Mouse (Mus musculus) heart, postnatal 10 days (tissue): Measurements from ENCODE around the gene Bsn. TPM values are rescaled to one million over a fixed set of nuclear protein-coding genes. Genes with fewer than 3 reads are reported as not detected.
A peak's percentile ranks its signal among the peaks of the same experiment; 100 is the strongest.

Experiments
- DNase-seq, 2 experiments: peaks; one replicate each; pipeline ENCODE4 v3.0.0; 2021
- intact Hi-C: fragments of 180-260 bp; cut with DNase I; formaldehyde crosslinking; loops from one replicate; pipeline ENCODE4 v1.15.1; 2025
- total RNA-seq, 2 experiments: library from RNA; stranded (reverse); gene quantifications; 2 replicates each; pipeline ENCODE4 v1.2.3; 2021

The Bsn gene
- total RNA-seq, 2 experiments from 2014 or later, result 0.05 to 0.07 TPM

DNA sequence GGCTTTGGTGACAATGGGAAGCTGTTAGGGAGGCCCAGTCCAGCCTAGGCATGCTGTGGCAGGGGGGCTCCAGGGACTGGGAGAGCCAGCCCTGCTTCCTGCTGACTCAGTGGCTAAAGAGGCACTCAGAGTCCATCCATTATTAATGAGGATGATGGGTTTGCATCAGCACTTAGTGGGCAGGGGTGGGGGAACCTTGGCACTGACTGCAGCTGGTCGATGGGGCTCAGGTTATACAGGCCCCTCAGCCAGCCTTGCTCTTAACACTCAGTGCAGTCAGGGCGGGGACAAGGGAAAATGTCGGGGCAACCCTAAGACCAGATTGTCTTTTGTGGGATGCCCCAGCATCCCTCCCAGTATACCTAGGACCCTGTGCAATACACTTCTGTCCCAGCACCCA, 128.0 kb downstream of the Bsn start:
- intact Hi-C loops, result no loop called here

DNA sequence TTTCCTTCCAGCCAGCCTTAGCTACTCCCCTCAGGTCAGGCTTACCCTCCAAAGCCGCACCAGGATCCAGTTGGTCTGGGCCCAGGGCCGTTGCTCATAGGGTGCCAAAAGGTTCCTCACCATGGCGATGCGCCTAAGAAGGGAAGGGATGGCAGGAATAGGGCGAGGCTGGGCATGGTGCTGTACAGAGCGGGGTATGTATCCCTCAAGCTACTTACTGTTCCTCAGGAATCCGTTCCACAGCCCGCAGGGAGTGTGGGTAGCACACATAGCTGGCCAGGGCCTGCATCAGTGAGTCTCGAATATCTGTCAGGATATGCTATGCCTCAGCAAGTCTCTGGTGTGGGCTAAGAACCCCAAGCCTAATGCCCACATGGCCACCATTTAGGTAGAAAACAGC, 131.9 kb downstream of the Bsn start:
- intact Hi-C loops, result no loop called here
- no peak for DNase-seq

More for the DNA sequence above, 128.0 kb downstream of the Bsn start:
- DNase-seq, result no peak

GRCm38 (mm10) chr9:108057262-108057562, 133.0 kb downstream of the Bsn start:
- peak; percentile 71 to 76 for DNase-seq
- intact Hi-C loops, result no loop called here

GRCm38 (mm10) chr9:108056361-108057261, 133.6 kb downstream of the Bsn start:
- no peak for DNase-seq
- intact Hi-C loops, result no loop called here

DNA sequence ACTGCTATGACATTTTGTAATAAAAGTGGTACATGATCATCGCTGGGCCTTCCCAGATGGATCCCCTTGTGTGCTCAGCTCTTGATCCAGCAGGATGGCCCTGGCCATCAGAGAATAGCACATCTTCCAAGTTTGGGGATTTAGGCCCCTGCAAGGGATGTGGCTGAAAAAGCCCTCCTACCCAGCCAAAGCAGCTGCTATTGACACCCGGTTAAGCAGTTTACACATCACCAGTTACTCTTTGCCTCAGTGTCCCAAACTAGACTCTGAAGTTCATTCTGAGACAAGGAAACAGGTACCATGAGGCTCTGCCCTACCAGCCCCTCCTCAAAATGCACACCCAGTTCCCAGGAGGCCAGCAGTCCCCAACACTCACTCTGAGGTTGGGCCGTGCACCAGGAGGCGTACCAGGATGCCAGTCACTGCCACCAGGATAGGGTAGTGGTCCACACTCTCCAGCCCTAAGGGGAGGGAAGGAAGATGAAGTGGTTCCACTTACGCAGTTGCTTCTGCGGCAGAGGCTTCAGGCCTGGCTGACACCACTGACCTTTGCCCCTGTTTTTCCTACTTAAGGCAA, 134.4 kb downstream of the Bsn start:
- intact Hi-C loops, result no loop called here
- DNase-seq, result no peak

DNA sequence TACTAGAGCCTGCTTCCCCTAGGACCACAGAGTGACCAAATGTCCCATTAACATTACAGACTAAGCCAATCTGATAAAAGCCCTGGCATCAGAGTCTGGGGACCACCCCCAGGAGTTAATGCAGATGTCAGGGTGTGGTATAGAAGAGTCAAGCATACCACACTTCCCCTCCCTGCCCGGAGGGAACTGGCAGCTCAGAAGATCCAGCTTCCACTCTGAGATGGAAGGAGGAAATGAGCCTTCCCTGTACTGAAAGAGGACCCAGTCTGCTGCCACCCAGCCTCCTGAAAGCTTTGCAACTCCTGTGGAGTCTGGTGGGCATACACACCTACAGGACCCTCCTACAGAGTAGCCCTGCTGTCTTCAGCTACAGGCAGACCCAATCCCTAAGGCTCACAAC, 135.1 kb downstream of the Bsn start:
- intact Hi-C loops, result no loop called here
- DNase-seq, result no peak

DNA sequence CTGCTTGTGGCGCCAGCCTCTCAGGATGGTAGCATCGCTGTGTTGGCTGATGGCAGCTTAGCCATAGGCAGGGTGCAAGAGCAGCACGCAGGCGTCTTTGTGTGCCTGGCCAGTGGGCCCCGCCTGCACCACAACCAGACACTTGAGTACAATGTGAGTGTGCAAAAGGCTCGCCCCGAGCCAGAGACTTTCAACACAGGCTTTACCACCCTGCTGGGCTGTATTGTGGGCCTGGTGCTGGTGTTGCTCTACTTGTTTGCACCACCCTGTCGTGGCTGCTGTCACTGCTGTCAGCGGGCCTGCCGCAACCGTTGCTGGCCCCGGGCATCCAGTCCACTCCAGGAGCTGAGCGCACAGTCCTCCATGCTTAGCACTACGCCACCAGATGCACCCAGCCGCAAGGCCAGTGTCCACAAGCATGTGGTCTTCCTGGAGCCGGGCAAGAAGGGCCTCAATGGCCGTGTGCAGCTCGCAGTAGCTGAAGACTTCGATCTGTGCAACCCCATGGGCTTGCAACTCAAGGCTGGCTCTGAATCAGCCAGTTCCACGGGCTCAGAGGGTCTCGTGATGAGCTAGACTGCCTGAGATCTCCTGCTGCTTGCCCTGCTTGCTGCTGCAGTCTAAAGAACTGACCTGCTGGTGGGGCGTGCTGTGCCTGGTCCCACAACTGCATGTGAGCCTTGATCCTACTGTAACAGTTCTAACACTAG, 135.7 kb downstream of the Bsn start:
- DNase-seq, result no peak
- intact Hi-C loops, result loop anchor here (5.0 kb wide), 1 partner anchor 67 kb away; the partner anchor contains the start of gene Inka1

- no peak for DNase-seq
These were observed 136.4 kb downstream of the Bsn start for GRCm38 (mm10) chr9:108053665-108054225.

DNA sequence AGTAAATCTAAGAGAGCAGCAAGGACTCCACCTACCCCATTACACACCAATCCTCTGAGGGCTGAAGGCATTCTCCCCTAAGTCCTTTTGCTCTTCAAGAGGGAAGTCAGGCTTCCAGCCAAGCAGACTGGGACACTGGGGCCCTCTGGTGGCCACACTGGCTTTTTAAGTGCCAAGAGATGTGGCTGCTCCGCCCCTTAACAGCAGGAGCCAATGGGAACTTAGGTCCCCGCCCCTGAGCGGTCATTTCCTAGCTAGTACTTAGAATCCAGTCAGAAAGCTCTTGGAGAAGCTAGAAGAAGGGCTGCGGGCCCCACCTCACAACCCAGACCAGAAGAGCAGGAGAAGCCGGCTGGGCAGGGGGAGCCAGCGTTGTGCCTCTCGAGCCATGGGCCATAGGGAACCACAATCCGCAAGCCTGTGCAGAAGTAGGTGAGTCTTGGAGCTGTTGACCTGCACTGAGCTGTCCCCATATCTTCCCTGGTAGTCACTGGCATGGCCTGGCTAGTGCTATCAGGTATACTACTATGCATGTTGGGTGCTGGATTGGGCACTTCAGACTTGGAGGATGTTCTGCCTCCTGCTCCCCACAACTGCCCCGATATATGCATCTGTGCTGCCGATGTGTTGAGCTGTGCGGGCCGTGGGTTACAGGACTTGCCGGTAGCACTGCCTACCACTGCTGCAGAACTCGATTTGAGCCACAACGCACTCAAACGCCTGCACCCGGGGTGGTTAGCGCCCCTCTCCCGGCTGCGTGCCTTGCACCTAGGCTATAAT, 137.1 kb downstream of the Bsn start, which contains the start of gene Amigo3:
Gene Amigo3, plus strand, starts transcription at position 275 of the 780 bp plus-strand sequence.
- intact Hi-C loops, result loop anchor here (2.0 to 5.0 kb wide), 2 partner anchors 66 to 148 kb away; partner anchors contain the start of gene Inka1
- peak; percentile 99 for DNase-seq

More at GRCm38 (mm10) chr9:108053665-108054225, 136.4 kb downstream of the Bsn start:
- intact Hi-C loops, result loop anchor here (2.0 to 5.0 kb wide), 2 partner anchors 66 to 149 kb away; partner anchors contain the start of gene Inka1

- intact Hi-C loops, result loop anchor here (2.0 to 5.0 kb wide), 2 partner anchors 65 to 148 kb away; partner anchors contain the start of gene Inka1
- no peak for DNase-seq
These were observed 137.8 kb downstream of the Bsn start for GRCm38 (mm10) chr9:108052411-108052810.

- intact Hi-C loops, result loop anchor here (2.0 to 5.0 kb wide), 2 partner anchors 65 to 147 kb away; partner anchors contain the start of gene Inka1
- DNase-seq, result no peak
These were observed 138.3 kb downstream of the Bsn start for GRCm38 (mm10) chr9:108051931-108052220.

DNA sequence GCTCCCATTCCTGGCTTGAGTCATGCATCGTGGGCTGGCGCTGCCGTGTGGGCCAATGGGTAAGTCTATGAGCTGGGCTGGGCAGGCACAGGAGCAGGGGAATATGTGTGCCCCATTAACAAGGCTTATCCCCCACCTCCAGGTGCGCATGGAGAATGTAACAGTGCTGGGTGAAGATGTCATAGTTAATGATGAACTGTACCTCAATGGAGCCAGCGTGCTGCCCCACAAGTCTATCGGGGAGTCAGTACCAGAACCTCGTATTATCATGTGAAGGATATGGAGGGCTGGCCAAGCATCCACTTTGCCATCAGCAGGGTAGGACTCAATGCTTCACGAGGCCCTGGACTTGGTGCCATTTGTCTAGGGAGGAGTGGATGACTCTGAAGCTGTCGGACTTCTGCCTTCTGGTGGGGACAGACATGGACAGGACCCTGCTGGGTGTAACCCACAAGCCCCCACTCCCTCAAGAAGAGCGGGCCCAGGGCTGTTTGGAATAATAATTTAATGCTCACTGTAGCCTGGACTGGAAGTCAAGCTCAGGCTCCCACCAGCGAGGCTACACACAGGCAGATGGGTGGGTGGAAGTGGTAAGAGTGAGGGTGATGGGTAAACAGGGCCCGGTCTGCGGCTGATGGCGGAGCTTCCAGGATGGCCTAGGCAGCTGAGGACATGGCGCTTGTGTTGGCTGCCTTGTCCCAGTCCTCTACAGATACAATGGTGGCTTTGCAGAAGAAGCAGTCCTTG, 138.8 kb downstream of the Bsn start:
- intact Hi-C loops, result loop anchor here (5.0 kb wide), 1 partner anchor 64 kb away; the partner anchor contains the start of gene Inka1
- no peak for DNase-seq

DNA sequence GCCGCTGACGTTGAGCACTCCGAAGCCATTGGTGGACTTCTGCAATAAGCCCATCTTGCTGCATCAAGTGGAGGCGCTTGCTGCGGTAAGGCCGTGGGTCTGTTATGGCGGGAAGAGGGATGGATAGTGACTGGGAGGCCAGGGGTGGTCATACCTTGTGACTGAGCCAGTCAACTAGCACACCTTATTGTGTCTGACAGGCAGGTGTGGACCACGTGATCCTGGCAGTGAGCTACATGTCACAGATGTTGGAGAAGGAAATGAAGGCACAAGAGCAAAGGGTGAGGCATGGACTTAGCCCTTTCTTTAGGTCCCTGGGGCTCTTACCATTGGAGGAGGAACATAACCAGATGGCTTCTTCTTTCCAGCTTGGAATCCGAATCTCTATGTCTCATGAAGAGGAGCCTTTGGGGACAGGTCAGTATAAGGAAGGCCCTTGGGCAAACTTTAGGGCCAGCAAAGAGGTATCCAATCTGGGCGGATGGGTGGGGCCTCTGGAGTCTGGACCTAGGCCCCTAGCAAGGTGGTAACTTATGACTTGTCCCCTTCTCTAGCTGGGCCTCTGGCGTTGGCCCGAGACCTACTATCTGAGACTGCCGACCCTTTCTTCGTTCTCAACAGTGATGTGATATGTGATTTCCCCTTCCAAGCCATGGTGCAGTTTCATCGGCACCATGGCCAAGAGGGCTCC, 140.5 kb downstream of the Bsn start:
- no peak for DNase-seq

DNA sequence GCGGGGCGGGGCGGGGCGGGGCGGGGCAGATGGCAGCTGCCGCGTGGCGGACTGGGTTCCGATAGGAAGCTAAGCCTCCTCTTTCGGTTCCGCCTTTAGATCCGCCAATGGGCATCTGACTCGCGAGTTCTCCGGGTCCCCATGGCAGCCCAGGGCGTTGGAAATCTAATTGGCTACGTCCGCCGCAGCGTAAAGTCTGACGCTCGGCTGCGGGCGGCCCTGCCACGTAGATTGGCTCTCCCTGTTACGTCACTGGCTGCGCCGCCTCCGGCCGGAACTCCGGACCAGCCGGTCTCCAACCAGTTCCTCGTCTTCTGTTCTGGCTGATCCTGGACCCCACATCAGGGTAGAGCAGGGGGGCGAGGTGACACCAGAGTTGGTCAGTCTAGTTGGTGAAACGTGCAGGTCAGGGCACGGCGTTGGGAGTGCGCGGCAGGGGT, 141.1 kb downstream of the Bsn start, which contains the start of gene Gmppb:
Gene Gmppb, plus strand, starts transcription at position 227 of the 440 bp plus-strand sequence.
- intact Hi-C loops, result loop anchor here (1.0 kb wide), 1 partner anchor 85 kb away; no protein-coding TSS in a partner anchor
- peak; percentile 97 to 98 for DNase-seq

More for the DNA sequence above, 140.5 kb downstream of the Bsn start:
- intact Hi-C loops, result loop anchor here (1.0 to 5.0 kb wide), 2 partner anchors 62 to 85 kb away; partner anchors contain the start of gene Inka1

- intact Hi-C loops, result no loop called here
- DNase-seq, result peak in 1 of 2 experiments; percentile 50
These were observed 141.6 kb downstream of the Bsn start for GRCm38 (mm10) chr9:108048566-108048955.

GRCm38 (mm10) chr9:108047601-108048565, 142.3 kb downstream of the Bsn start:
- DNase-seq, result no peak
- intact Hi-C loops, result no loop called here

DNA sequence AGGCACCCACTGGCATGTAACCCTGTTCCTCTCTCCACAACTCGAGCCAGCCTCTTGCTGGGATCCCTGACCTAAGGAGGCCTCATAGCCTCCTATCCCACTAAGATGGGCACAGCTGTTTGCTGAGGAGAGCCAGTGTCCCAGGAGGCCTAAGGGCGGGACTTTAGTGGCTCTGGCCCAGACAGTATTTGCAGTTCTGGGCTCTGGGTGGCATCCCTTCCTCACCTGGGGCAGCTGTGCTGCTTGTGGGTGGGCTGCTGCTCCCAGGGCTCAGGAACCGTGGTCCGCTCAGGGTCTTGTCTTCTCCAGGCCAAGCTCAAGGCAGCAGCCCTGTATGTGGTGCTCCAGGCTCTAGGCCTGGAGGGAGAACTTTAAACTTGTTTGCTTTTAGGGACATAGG, 143.6 kb downstream of the Bsn start:
- no peak for DNase-seq
- intact Hi-C loops, result no loop called here
